Mouse (Mus musculus): Measurements from ENCODE around the gene 4933428G20Rik.

Gene 4933428G20Rik

DNA sequence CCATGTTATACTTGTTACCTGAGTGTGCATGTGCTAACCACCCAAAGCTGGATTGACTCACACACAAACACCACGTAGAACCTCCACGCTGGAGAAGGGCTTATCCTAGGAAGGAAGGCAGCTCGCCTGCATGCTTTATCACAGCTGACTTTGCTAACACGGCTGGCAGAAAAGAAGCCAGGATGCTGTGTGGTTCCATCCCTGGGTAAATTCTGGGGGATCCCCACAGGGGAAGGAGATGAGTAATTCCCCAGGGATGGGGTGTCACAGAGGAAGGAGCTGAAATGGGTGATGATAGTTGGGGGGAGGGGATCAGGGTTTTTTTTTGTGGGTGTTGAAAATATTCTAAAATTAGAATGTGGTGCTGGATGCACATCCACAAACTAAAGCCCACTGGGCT is 5.6 kb upstream of the 4933428G20Rik start:
- DNase-seq (ENCODE audit: low spot score in 2 of 2): no peak

GRCm38 (mm10) chr11:97502846-97503245 is 2.7 kb upstream of the 4933428G20Rik start:
- DNase-seq (ENCODE audit: low spot score in 2 of 2): no peak

- DNase-seq (ENCODE audit: low spot score in 2 of 2): no peak
Measured at GRCm38 (mm10) chr11:97502383-97502782, 2.2 kb upstream of the 4933428G20Rik start.

DNA sequence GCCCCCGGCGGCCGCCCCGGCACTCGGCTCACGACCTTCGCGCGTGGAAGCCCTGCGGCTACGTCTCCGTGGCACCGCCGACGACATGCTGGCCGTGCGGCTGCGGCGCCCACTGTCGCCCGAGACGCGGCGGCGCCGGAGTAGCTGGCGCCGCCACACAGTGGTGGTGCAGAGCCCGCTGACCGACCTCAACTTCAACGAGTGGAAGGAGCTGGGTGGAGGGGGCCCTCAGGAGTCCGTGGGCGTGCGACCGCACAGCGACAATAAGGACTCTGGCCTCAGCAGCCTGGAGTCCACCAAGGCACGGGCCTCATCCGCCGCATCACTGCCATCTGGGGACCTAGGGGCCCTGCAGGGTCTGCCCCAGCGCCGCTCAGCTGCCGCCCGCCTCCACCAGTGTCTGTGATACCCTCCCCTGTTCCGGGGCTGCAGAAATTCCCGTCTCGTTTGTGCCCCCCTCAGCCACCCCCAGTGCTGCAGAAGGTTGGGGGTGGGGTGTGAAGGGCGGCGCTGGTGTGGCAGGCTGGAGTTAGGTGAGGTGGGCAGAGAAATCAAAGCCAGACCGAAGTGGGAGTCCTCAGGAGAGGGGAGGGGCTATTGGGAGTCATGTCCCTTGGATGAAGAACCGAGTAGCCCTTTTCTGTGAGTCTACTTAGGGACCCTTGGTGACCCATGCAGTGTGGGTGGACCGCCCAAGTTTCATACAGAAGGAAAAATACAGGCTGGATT is 744 bp upstream of the 4933428G20Rik start:
- no peak for DNase-seq (ENCODE audit: low spot score in 2 of 2)

GRCm38 (mm10) chr11:97497543-97497942 is 2.6 kb downstream of the 4933428G20Rik start:
- DNase-seq (ENCODE audit: low spot score in 2 of 2): no peak

- no peak for DNase-seq (ENCODE audit: low spot score in 2 of 2)
Measured at GRCm38 (mm10) chr11:97492836-97493235, 7.3 kb downstream of the 4933428G20Rik start.

DNA sequence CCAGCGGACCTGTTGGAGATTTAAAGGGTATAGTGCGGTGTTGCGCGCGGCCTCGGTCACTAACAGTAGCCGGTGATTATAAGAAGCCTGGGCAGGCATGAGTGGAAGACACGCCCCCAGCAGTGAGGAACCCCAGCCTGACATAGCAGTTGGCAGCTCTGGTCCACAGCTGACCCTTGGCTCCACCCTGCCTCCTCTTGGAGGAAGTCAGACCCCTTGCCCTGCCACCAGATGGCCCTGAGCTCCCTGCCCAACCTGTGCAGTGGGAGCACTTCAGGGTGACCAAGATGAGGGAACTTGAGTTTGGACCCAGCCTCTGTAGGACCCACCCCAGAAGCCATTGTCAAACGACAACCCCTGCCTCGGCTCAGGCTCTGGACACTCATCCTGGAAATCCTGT is 8.5 kb downstream of the 4933428G20Rik start:
- DNase-seq (ENCODE audit: low spot score in 2 of 2): no peak

GRCm38 (mm10) chr11:97489589-97490324 is 10.4 kb downstream of the 4933428G20Rik start:
- peak; percentile 60 to 81 for DNase-seq (ENCODE audit: low spot score in 2 of 2)

DNA sequence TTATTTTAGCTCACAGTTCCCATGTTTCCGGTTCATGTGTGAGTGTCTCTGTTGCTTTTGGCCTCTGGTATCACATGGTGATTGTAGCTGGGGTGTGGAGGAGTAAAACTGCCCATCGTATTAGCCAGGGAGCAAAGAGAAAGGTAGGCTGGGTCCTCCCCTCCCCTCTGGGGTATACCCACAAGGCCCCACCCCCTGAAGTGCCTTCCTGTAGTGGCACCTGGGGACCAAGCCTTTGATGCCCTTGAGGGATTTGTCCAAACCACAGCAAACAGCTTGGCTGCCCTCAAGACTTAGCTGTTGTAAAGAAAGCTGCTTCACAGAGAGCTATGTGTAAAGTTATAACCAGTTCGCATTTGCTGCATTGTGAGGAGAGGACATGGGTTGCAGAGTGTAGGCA is 12.5 kb downstream of the 4933428G20Rik start:
- no peak for DNase-seq (ENCODE audit: low spot score in 2 of 2)

- no peak for DNase-seq (ENCODE audit: low spot score in 2 of 2)
Measured at GRCm38 (mm10) chr11:97485661-97486060, 14.5 kb downstream of the 4933428G20Rik start.

DNA sequence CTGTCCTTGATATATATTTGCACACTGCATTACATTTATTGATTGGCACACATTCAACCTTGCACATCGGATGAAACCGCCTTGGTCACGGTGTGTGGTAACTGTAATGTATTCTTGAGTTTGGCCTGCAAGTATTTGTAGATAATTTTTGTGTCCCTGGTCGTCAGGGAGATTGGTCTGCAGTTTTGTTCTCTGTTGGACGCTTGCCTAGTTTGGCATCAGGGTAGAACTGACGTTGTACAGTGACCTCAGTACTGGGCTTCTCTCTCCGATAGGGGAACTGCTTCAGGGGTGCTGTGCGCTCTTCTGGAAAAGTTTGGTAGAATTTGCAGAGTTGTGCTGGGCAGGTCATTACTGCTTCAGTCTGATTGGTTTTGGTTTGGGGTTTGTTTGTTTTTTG is 20.3 kb downstream of the 4933428G20Rik start:
- DNase-seq (ENCODE audit: low spot score in 2 of 2): no peak

- DNase-seq (ENCODE audit: low spot score in 2 of 2): no peak
Measured at GRCm38 (mm10) chr11:97479085-97479484, 21.1 kb downstream of the 4933428G20Rik start.

DNA sequence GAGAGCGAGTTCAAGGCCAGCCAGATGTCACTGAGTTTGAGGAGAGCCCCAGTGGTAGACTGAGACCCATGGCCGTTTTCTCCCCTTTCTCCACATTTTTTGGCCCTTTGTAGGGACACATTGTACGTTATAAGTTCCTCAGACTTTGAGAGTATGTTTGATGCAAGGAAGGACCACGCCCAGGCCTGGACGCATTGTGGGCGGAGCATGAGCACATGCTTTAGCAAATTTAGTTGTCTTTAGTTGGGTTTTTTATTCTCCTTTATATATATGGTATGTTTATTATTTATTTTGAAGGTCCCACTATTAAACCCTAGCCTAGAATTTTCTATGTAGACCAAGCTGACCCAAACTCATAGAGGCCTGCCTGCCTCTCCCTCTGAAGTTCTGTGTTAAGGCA is 21.8 kb downstream of the 4933428G20Rik start:
- DNase-seq (ENCODE audit: low spot score in 2 of 2): no peak

- DNase-seq (ENCODE audit: low spot score in 2 of 2): no peak
Measured at GRCm38 (mm10) chr11:97477431-97477830, 22.7 kb downstream of the 4933428G20Rik start.

DNA sequence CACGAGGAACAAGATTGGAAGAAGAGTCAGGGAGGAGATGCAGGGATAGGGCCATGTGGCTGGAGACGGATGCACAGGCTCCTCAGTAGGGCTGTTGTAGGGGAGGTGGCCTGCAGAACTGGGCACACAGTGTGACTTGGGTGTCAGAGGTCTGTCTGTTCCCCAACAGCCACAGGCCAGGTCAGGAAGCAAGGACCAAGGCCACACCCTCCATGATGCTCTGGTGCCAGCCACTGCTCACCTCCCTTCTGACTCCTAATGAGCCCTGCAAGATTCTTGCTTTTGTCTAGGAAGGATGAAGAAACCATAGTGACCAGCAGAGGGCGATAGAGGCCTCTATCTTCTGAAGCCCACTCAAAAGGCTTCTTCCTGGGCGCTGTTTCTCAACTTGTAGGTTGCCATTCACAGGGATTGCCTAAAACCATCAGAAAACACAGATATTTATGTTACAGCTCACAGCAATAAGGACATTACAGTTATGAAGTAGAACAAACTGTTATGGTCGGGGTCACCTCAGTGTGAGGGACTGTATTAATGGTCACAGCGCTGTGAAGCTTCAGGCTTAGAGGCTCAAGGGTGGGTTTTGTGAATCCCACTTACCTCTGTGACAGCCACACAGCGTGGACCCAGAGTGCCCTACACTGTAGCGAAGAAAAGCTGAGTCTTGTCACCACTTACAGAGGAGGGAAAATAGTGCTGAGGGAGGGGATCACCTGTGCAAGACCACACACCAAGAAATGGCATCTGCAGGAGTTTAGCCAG is 23.6 kb downstream of the 4933428G20Rik start:
- no peak for DNase-seq (ENCODE audit: low spot score in 2 of 2)

DNA sequence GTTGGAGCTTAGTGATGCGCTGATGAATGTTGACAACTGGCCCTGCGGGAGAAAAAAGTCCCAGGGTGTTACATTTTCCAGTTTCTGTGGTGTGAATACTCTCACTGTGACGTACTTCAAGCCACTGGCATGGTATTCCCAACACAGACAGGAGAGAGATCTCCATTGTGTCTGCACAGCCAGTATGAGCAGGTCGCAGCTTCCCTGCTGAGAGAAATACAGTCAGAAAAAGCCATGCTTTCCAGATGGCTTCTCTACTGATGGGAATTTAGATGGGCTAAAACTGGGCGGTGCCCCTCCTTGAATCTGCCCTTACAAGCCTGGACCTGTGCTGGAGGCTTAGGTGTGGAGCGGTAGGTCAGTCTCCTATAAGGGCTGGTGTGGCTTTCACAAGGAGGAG is 28.9 kb downstream of the 4933428G20Rik start:
- DNase-seq (ENCODE audit: low spot score in 2 of 2): no peak

DNA sequence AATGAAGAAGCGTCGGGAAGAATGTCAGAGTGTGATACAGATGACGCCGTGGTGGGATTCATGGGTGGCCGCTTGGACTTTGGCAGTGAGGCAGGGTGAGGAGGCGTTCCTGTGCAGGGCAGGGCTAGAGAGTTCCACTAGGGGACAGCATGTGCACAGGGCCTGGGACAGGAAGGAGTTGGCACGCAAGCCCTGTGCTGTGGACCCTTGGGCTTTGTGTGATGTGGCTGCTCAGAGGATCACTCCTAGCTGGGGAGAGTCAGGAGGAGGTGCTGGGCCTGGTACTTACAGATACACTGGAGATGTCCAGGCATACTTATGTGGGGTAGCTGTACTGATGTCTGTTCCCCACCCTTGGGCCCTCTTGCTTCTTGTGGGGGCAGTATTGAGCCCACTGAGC is 30.3 kb downstream of the 4933428G20Rik start:
- DNase-seq (ENCODE audit: low spot score in 2 of 2): no peak

DNA sequence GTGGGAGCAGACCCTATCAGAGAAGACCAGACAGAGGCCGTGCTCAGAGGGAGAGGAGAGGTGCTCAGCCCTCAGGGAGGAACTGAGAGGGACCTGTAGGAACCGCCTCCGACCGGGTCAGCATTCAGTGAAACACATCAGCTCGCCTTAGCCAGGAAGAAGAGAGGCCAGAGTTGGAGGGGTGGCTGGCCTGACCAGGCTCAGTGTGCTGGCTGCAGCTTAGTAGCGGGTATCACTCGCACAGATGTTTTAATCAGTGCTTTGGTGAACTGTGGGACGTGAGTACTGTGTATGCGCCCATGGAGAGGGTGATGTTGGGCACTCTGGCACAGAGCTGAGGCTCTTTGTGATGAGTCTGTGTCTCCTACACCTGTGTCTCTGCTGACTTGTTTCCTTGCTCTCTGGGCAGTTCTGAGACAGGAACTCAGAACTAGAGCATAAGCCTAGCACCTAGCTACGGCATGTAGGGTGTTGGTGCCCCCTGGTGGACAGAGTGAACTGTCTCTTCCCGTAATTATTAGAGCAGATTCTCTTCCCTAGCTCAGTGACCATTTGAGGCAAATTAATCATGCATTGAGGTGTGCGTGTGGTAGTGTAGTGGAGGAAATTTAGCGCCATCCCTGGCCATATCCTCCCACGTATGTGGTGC is 31.4 kb downstream of the 4933428G20Rik start:
- DNase-seq (ENCODE audit: low spot score in 2 of 2): peak; percentile 67 to 91

DNA sequence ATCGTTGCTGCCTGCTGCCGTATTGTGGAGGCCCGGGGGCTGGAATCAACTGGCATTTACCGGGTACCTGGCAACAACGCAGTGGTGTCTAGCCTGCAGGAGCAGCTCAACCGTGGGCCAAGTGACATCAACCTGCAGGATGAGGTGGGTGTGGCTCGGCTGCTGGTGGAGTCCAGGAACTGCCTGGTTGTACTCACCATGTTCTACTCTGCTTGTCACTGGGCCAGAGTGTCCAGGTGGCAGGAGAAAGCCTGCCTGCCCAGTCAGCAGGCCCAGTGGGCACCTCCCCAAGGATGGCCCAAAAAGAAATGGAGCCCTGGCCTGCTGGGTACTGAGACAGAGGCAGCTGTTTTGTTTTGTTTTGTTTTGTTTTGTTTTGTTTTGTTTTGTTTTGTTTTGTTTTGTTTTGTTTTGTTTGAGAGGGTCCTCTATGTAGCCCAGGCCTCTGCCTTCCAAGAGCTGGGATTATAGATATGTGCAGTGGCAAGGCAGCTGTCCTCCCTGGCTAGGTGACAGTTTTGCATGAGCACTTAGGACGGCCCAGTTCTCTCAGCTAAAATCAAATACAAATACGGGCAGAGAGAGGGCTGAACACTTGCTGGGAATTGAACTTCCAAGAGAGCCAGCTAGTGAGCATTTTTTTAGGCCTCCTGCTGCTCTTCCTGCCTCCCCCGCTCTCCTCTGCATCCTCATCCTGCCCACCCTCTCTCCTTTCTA is 33.5 kb downstream of the 4933428G20Rik start:
- DNase-seq (ENCODE audit: low spot score in 2 of 2): no peak

- DNase-seq (ENCODE audit: low spot score in 2 of 2): no peak
Measured at GRCm38 (mm10) chr11:97465957-97466356, 34.2 kb downstream of the 4933428G20Rik start.

GRCm38 (mm10) chr11:97463991-97464390 is 36.1 kb downstream of the 4933428G20Rik start:
- no peak for DNase-seq (ENCODE audit: low spot score in 2 of 2)
